Mouse (Mus musculus) Muller cell, postnatal 12 days (primary cell): ENCODE data around the gene Zxdc.

ENCODE experiments used
- DNase-seq: peaks from one replicate; pipeline ENCODE4 v3.0.0-alpha.2; 2015; ENCODE audit errors: inconsistent ontology term

Gene Zxdc

GRCm38 (mm10) chr6:90368976-90369724, at the start of gene Zxdc:
Gene Zxdc, plus strand, starts transcription at chr6:90369492.
- DNase-seq: peak; percentile 99

- DNase-seq: no peak
These were observed 48.9 kb upstream of the Zxdc start for GRCm38 (mm10) chr6:90320429-90320828.

GRCm38 (mm10) chr6:90321811-90322210, 47.5 kb upstream of the Zxdc start:
- no peak for DNase-seq

- DNase-seq: no peak
These were observed 45.3 kb upstream of the Zxdc start for GRCm38 (mm10) chr6:90324026-90324425.

GRCm38 (mm10) chr6:90324463-90324862, 44.8 kb upstream of the Zxdc start:
- no peak for DNase-seq

GRCm38 (mm10) chr6:90324991-90325390, 44.3 kb upstream of the Zxdc start, which contains the start of gene Chst13:
Gene Chst13, minus strand, starts transcription at chr6:90325185.
- peak; percentile 46 for DNase-seq

- peak; percentile 12 for DNase-seq
These were observed 41.6 kb upstream of the Zxdc start for GRCm38 (mm10) chr6:90327670-90328069.

GRCm38 (mm10) chr6:90329953-90330352, 39.3 kb upstream of the Zxdc start:
- peak; percentile 49 for DNase-seq

GRCm38 (mm10) chr6:90332561-90333425, 36.5 kb upstream of the Zxdc start, which contains the start of gene Uroc1:
Gene Uroc1, plus strand, starts transcription at chr6:90333284.
- no peak for DNase-seq

GRCm38 (mm10) chr6:90334244-90334643, 35.0 kb upstream of the Zxdc start:
- no peak for DNase-seq

GRCm38 (mm10) chr6:90342343-90342742, 26.9 kb upstream of the Zxdc start:
- no peak for DNase-seq

- no peak for DNase-seq
These were observed 22.1 kb upstream of the Zxdc start for GRCm38 (mm10) chr6:90347183-90347582.

GRCm38 (mm10) chr6:90348500-90348899, 20.8 kb upstream of the Zxdc start:
- no peak for DNase-seq

- no peak for DNase-seq
These were observed 19.3 kb upstream of the Zxdc start for GRCm38 (mm10) chr6:90350011-90350410.

- peak; percentile 49 for DNase-seq
These were observed 11.2 kb upstream of the Zxdc start for GRCm38 (mm10) chr6:90358142-90358541.

GRCm38 (mm10) chr6:90359445-90359844, 9.8 kb upstream of the Zxdc start:
- DNase-seq: peak; percentile 78

- DNase-seq: peak; percentile 93
These were observed 9.1 kb upstream of the Zxdc start for GRCm38 (mm10) chr6:90360024-90360781.

GRCm38 (mm10) chr6:90360922-90361614, 8.2 kb upstream of the Zxdc start:
- no peak for DNase-seq

- DNase-seq: no peak
These were observed 6.0 kb upstream of the Zxdc start for GRCm38 (mm10) chr6:90363301-90363700.

- peak; percentile 50 for DNase-seq
These were observed 647 bp downstream of the Zxdc start for GRCm38 (mm10) chr6:90369725-90370553.
